Mouse (Mus musculus) forebrain, embryonic 14.5 days (tissue): ENCODE measurements at regions not wholly inside any gene's neighbourhood (a gene's known extent, or its start where the extent isn't known, plus 50 kb on each side); places are given as distances from the start of the nearest gene placed in this dataset.

Experiments used
- ATAC-seq: fragments of 200-750 bp; cut with Nextera tagmentation; 2 replicates; pipeline ENCODE4 v1.8.0; 2017; ENCODE audit warnings: mild to moderate bottlenecking, moderate library complexity
- DNase-seq: peaks from one replicate; pipeline ENCODE4 v3.0.0-alpha.2; 2015; ENCODE audit warnings: low spot score
- H3K27ac ChIP-seq: fragments of 300-500 bp; sonication (generic); 2 replicates; pipeline ENCODE4 v1.5.1; 2014; ENCODE audit warnings: low read depth, mild to moderate bottlenecking, control low read depth, low read length, moderate library complexity
- H3K27me3 ChIP-seq: fragments of 300-500 bp; sonication (generic); replicated peaks from 2 replicates; pipeline ENCODE4 v1.6.1; 2014; ENCODE audit warnings: low read length, control low read depth, mixed read lengths; ENCODE audit not compliant: control insufficient read depth, insufficient read depth
- H3K36me3 ChIP-seq: fragments of 300-500 bp; sonication (generic); 2 replicates; pipeline ENCODE4 v1.6.1; 2014; ENCODE audit warnings: low read length, control low read depth; ENCODE audit not compliant: control insufficient read depth, insufficient read depth
- H3K4me1 ChIP-seq: fragments of 300-500 bp; sonication (generic); 2 replicates; pipeline ENCODE4 v1.6.1; 2014; ENCODE audit warnings: antibody characterized with exemption, low read length, control low read depth; ENCODE audit not compliant: control insufficient read depth, insufficient read depth
- H3K4me2 ChIP-seq: fragments of 300-500 bp; sonication (generic); 2 replicates; pipeline ENCODE4 v1.6.1; 2014; ENCODE audit warnings: mild to moderate bottlenecking, control low read depth, low read length
- H3K4me3 ChIP-seq: fragments of 300-500 bp; sonication (generic); 2 replicates; pipeline ENCODE4 v1.5.1; 2014; ENCODE audit warnings: low read depth, low read length, control low read depth
- H3K9ac ChIP-seq: fragments of 300-500 bp; sonication (generic); 2 replicates; pipeline ENCODE4 v1.6.1; 2014; ENCODE audit warnings: mild to moderate bottlenecking, low read length, control low read depth, moderate library complexity
- H3K9me3 ChIP-seq: fragments of 300-500 bp; sonication (generic); replicated peaks from 2 replicates; pipeline ENCODE4 v1.6.1; 2016; ENCODE audit warnings: low read length, control low read depth, mixed read lengths; ENCODE audit not compliant: control insufficient read depth
- WGBS: fragments of 180-500 bp; shearing (Covaris S2); extraction: QIAGEN DNeasy Blood & Tissue Kit; methylation state at CpG from one replicate; pipeline ENCODE4 v1.1.7; 2014; 5-methylcytosine and 5-hydroxymethylcytosine counted together

- ATAC-seq (no peak), DNase-seq (no peak)
- no peak overlapping the region for H3K27ac ChIP-seq
- H3K36me3 ChIP-seq = no peaks in the 10 kb centered on the region
- 87% methylated on average over 10 of the region's 10 CpGs for WGBS
- peaks cover 8% of the 10 kb centered on the region for H3K4me1 ChIP-seq
- no peak overlapping the region for H3K9ac ChIP-seq
- no peak overlapping the region for H3K4me3 ChIP-seq
- H3K27me3 ChIP-seq = no peaks in the 10 kb centered on the region
- H3K9me3 ChIP-seq = no peaks in the 10 kb centered on the region
- no peak overlapping the region for H3K4me2 ChIP-seq
Observed at GRCm38 (mm10) chr5:103360360-103360759, 64.6 kb upstream of the Ptpn13 start.

- Histone ChIP-seq H3K27me3 (no peaks in the 10 kb centered on the region), H3K4me2 (no peak overlapping the region), H3K4me1 (no peaks in the 10 kb centered on the region), H3K36me3 (no peaks in the 10 kb centered on the region), H3K9me3 (no peaks in the 10 kb centered on the region), H3K4me3 (no peak overlapping the region), H3K9ac (no peak overlapping the region), H3K27ac (no peak overlapping the region)
- DNase-seq (no peak), ATAC-seq (no peak)
- WGBS = 87% methylated on average over 5 of the region's 5 CpGs
Observed at GRCm38 (mm10) chr5:103357558-103357957, 67.4 kb upstream of the Ptpn13 start.

GRCm38 (mm10) chr5:103356500-103356899, 68.5 kb upstream of the Ptpn13 start:
- H3K4me2 ChIP-seq = peak overlapping the region; percentile 26
- ATAC-seq = peak; percentile 57; the same call in 1 of the 2 replicates

GRCm38 (mm10) chr5:103355372-103356300, 69.4 kb upstream of the Ptpn13 start:
- H3K27ac ChIP-seq = no peak overlapping the region

More at GRCm38 (mm10) chr5:103356500-103356899, 68.5 kb upstream of the Ptpn13 start:
- Histone ChIP-seq H3K27ac (no peak overlapping the region), H3K36me3 (no peaks in the 10 kb centered on the region), H3K9me3 (0 out of 2 replicates have a peak, but pooled peaks cover 4% of the 10 kb centered on the region), H3K9ac (no peak overlapping the region), H3K4me3 (peak overlapping the region; percentile 4; the same call in 1 of the 2 replicates), H3K27me3 (no peaks in the 10 kb centered on the region), H3K4me1 (no peaks in the 10 kb centered on the region)
- DNase-seq = no peak
- WGBS = 54% methylated on average over 6 of the region's 6 CpGs

GRCm38 (mm10) chr5:103343869-103344268, 81.1 kb upstream of the Ptpn13 start:
- WGBS = 26% methylated on average over 2 of the region's 2 CpGs
- ATAC-seq (no peak), DNase-seq (peak; percentile 76)
- H3K36me3 ChIP-seq = no peaks in the 10 kb centered on the region
- 0 out of 2 replicates have a peak, but pooled peaks cover 2% of the 10 kb centered on the region for H3K27me3 ChIP-seq
- H3K9ac ChIP-seq = no peak overlapping the region
- no peak overlapping the region for H3K27ac ChIP-seq
- H3K4me2 ChIP-seq = no peak overlapping the region
- no peaks in the 10 kb centered on the region for H3K9me3 ChIP-seq
- H3K4me3 ChIP-seq = no peak overlapping the region
- H3K4me1 ChIP-seq = peaks cover 11% of the 10 kb centered on the region

More at GRCm38 (mm10) chr5:103355372-103356300, 69.4 kb upstream of the Ptpn13 start:
- Histone ChIP-seq H3K9me3 (0 out of 2 replicates have a peak, but pooled peaks cover 4% of the 10 kb centered on the region), H3K4me2 (peak overlapping the region; percentile 26), H3K27me3 (no peaks in the 10 kb centered on the region), H3K4me3 (0 out of 2 replicates have a peak overlapping the region, but pooled peaks have one; percentile 4), H3K9ac (peak overlapping the region; percentile 18; the same call in 1 of the 2 replicates), H3K36me3 (no peaks in the 10 kb centered on the region), H3K4me1 (no peaks in the 10 kb centered on the region)
- peak; percentile 85 for DNase-seq
- peak; percentile 55; the same call in 1 of the 2 replicates for ATAC-seq
- WGBS = 30% methylated on average over 21 of the region's 21 CpGs

GRCm38 (mm10) chr5:103341456-103341855, 83.5 kb upstream of the Ptpn13 start:
- ATAC-seq (peak; percentile 58; the same call in 1 of the 2 replicates), DNase-seq (peak; percentile 84)
- Histone ChIP-seq H3K9me3 (no peaks in the 10 kb centered on the region), H3K27me3 (0 out of 2 replicates have a peak, but pooled peaks cover 2% of the 10 kb centered on the region), H3K27ac (no peak overlapping the region), H3K9ac (no peak overlapping the region), H3K4me3 (no peak overlapping the region), H3K4me1 (peaks cover 16% of the 10 kb centered on the region), H3K36me3 (no peaks in the 10 kb centered on the region), H3K4me2 (no peak overlapping the region)
- 33% methylated on average over 3 of the region's 3 CpGs for WGBS

GRCm38 (mm10) chr5:103340626-103341025, 84.4 kb upstream of the Ptpn13 start:
- DNase-seq = no peak
- H3K4me3 ChIP-seq = no peak overlapping the region
- no peak for ATAC-seq
- H3K9me3 ChIP-seq = no peaks in the 10 kb centered on the region
- H3K4me2 ChIP-seq = no peak overlapping the region
- WGBS = 19% methylated on average over 9 of the region's 9 CpGs
- no peak overlapping the region for H3K9ac ChIP-seq
- 0 out of 2 replicates have a peak, but pooled peaks cover 2% of the 10 kb centered on the region for H3K27me3 ChIP-seq
- no peaks in the 10 kb centered on the region for H3K36me3 ChIP-seq
- H3K27ac ChIP-seq = no peak overlapping the region
- H3K4me1 ChIP-seq = peaks cover 23% of the 10 kb centered on the region

GRCm38 (mm10) chr5:103336689-103337490, 88.1 kb upstream of the Ptpn13 start:
- 3% methylated on average over 11 of the region's 11 CpGs for WGBS
- H3K9ac ChIP-seq = peak overlapping the region; percentile 4; the same call in 1 of the 2 replicates
- ATAC-seq (peak; percentile 63), DNase-seq (peak; percentile 62)
- H3K4me2 ChIP-seq = peak overlapping the region; percentile 38
- no peaks in the 10 kb centered on the region for H3K36me3 ChIP-seq
- no peaks in the 10 kb centered on the region for H3K9me3 ChIP-seq
- H3K4me3 ChIP-seq = 0 out of 2 replicates have a peak overlapping the region, but pooled peaks have one; percentile 1
- H3K27me3 ChIP-seq = 0 out of 2 replicates have a peak, but pooled peaks cover 2% of the 10 kb centered on the region
- peaks cover 23% of the 10 kb centered on the region for H3K4me1 ChIP-seq
- peak overlapping the region; percentile 86 for H3K27ac ChIP-seq
